Mouse (Mus musculus) testis, adult 2 months (tissue): ENCODE results near the gene Fam181a. TPM values are rescaled to one million over a fixed set of nuclear protein-coding genes. Genes with fewer than 3 reads are reported as not detected.

ENCODE experiments used
- H3K27ac ChIP-seq: fragments of 200-500 bp; 2 replicates; pipeline ENCODE4 v1.5.1; 2012; ENCODE audit warnings: low read depth, low read length; ENCODE audit not compliant: control insufficient read depth, insufficient read depth
- H3K27me3 ChIP-seq: fragments of 200-500 bp; 2 replicates; pipeline ENCODE4 v1.6.1; 2012; ENCODE audit warnings: mild to moderate bottlenecking, low read length, moderate library complexity; ENCODE audit not compliant: control insufficient read depth, insufficient read depth
- H3K36me3 ChIP-seq: fragments of 200-500 bp; 2 replicates; pipeline ENCODE4 v1.6.1; 2012; ENCODE audit warnings: mild to moderate bottlenecking, low read length; ENCODE audit not compliant: control insufficient read depth, insufficient read depth
- H3K4me1 ChIP-seq: fragments of 200-500 bp; 2 replicates; pipeline ENCODE4 v1.6.1; 2012; ENCODE audit warnings: low read length; ENCODE audit not compliant: control insufficient read depth, insufficient read depth
- H3K4me3 ChIP-seq: fragments of 200-500 bp; 2 replicates; pipeline ENCODE4 v1.5.1; 2012; ENCODE audit warnings: low read depth, mild to moderate bottlenecking, low read length, moderate library complexity, mixed read lengths; ENCODE audit not compliant: control insufficient read depth
- CTCF ChIP-seq: fragments of 200-500 bp; IDR thresholded peaks from 2 replicates; pipeline ENCODE4 v1.5.1; 2012; ENCODE audit warnings: low read depth, mild to moderate bottlenecking, inconsistent platforms, low read length, moderate library complexity; ENCODE audit not compliant: control insufficient read depth, insufficient read depth, insufficient replicate concordance
- POLR2A ChIP-seq: fragments of 200-500 bp; IDR thresholded peaks from 2 replicates; pipeline ENCODE4 v1.6.1; 2012; ENCODE audit warnings: low read depth, mild to moderate bottlenecking, inconsistent platforms, low read length, moderate library complexity; ENCODE audit not compliant: control insufficient read depth
- polyA plus RNA-seq: library from polyadenylated mRNA; depleted of rRNA; stranded (reverse); fragments of >200 nt; gene quantifications from 2 replicates; pipeline ENCODE4 v1.2.3, GENCODE M21; 2012; rRNA removed

Gene Fam181a
- 98.9 and 105 TPM in 2 replicates for polyA plus RNA-seq

DNA sequence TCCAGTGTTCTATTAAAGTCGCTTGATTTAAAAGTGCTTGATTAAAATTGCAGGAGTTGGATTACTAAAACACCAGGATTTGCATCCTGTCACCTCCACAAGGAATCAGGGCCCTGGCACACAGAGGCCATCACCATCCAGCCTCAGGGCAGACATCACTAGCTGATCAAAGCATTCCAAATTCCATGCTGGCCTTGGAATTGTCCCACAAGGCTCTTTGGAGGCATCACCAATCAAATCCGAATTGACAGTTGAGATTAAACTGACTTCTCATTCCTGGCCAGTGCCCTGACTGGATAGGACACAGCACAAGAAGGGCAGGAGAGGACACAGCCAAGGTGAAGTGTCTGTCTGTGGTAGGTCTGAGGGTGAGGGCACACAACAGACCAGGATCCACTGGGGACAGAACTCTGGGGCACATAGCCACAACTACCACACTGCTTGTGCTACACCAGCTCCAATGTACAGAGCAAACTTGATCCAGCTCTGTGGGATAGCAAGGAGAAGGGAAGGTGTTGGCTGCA, at the start of gene Fam181a:
Gene Fam181a, plus strand, starts transcription at position 232 of the 524 bp plus-strand sequence.
- Histone ChIP-seq H3K27ac (peak within 1 kb of the TSS; percentile 94), H3K4me3 (peak within 1 kb of the TSS; percentile 87), H3K4me1 (peaks cover 2% of the 10 kb centered on the region), H3K36me3 (0 out of 2 replicates have a peak, but pooled peaks cover 1% of the 10 kb centered on the region), H3K27me3 (no peaks in the 10 kb centered on the region)
- no peak for TF ChIP-seq CTCF
- peak; percentile 73; the same call in 1 of the 2 replicates for TF ChIP-seq POLR2A

- Histone ChIP-seq H3K27me3 (no peaks in the 10 kb centered on the region), H3K27ac (no peak overlapping the region), H3K36me3 (no peaks in the 10 kb centered on the region), H3K4me1 (no peaks in the 10 kb centered on the region), H3K4me3 (no peak overlapping the region)
- TF ChIP-seq CTCF = peak; percentile 89
- no peak for TF ChIP-seq POLR2A
Measured at GRCm38 (mm10) chr12:103262017-103262865, 48.5 kb upstream of the Fam181a start.

DNA sequence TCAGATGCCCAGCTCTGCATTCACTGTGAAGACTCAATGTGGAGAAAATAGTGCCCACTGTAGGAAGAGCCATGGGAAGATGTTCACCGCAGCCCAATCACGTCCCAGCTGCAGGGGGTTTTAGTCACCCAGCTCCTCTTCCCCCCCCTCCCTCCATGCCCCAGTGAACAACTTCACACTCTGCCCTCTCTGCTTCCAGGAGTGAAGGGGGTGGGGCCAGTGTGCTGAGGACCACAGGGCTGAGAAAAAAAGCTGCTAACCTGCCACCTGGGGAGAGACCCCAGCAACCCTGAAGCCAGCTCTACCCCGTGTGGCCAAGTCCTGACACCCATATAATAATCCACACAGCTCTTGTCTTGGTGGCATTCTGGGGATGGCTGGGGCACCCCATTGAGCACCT, 44.2 kb upstream of the Fam181a start:
- no peak overlapping the region for H3K27ac ChIP-seq
- H3K4me1 ChIP-seq = no peaks in the 10 kb centered on the region
- no peak for TF ChIP-seq CTCF
- no peak for TF ChIP-seq POLR2A
- no peaks in the 10 kb centered on the region for H3K27me3 ChIP-seq
- H3K4me3 ChIP-seq = no peak overlapping the region
- H3K36me3 ChIP-seq = no peaks in the 10 kb centered on the region

- TF ChIP-seq POLR2A (no peak), CTCF (no peak)
- Histone ChIP-seq H3K27ac (no peak overlapping the region), H3K27me3 (no peaks in the 10 kb centered on the region), H3K36me3 (no peaks in the 10 kb centered on the region), H3K4me1 (no peaks in the 10 kb centered on the region), H3K4me3 (no peak overlapping the region)
Measured at GRCm38 (mm10) chr12:103272176-103272575, 38.6 kb upstream of the Fam181a start.

DNA sequence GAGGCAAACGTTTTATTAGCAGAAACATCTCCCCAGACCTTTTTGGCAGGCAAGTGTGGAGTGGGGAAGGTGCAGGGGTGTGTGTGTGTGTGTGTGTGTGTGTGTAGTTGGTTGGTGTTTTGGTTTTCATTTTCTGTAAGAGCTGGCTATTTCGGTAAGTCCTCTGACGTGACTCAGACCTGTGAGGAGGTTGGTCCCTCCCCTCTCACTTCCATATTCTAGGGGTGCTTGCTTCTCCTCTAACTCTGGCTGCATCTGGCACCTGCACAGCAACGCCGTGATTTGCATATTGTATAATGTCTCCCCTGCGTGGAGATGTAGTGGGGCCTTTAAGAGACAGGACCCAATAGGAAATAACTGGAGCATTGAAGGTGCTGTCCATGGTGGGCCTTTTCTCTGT, 37.7 kb upstream of the Fam181a start:
- Histone ChIP-seq H3K4me1 (no peaks in the 10 kb centered on the region), H3K4me3 (no peak overlapping the region)
- no peak for TF ChIP-seq CTCF
- no peak for TF ChIP-seq POLR2A

DNA sequence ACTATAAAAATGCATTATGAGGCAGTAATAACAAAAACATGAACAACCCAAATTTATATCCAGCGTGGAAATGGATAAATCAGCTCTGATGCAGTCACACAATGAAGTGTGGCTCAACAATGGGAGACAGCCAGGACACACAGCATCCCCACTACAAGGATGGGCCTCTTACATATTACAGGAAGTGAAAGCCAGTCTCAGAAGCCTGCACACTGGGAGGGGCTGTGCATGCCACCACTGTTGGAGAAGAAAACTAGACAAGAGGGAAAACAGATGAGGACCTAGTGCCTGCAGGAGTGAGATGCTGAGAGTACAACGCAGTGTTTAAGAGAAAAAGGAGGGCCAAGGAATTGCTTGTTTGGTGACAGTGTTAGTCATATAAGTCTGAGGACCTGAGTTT, 37.0 kb upstream of the Fam181a start:
- Histone ChIP-seq H3K27ac (no peak overlapping the region), H3K4me3 (no peak overlapping the region), H3K36me3 (no peaks in the 10 kb centered on the region), H3K4me1 (no peaks in the 10 kb centered on the region), H3K27me3 (no peaks in the 10 kb centered on the region)
- TF ChIP-seq CTCF = no peak
- TF ChIP-seq POLR2A = no peak

More for the DNA sequence above, 37.7 kb upstream of the Fam181a start:
- no peaks in the 10 kb centered on the region for H3K27me3 ChIP-seq
- no peaks in the 10 kb centered on the region for H3K36me3 ChIP-seq
- no peak overlapping the region for H3K27ac ChIP-seq

GRCm38 (mm10) chr12:103276422-103276821, 34.4 kb upstream of the Fam181a start:
- TF ChIP-seq POLR2A = no peak
- Histone ChIP-seq H3K27ac (no peak overlapping the region), H3K4me1 (no peaks in the 10 kb centered on the region), H3K4me3 (no peak overlapping the region), H3K27me3 (no peaks in the 10 kb centered on the region), H3K36me3 (no peaks in the 10 kb centered on the region)

DNA sequence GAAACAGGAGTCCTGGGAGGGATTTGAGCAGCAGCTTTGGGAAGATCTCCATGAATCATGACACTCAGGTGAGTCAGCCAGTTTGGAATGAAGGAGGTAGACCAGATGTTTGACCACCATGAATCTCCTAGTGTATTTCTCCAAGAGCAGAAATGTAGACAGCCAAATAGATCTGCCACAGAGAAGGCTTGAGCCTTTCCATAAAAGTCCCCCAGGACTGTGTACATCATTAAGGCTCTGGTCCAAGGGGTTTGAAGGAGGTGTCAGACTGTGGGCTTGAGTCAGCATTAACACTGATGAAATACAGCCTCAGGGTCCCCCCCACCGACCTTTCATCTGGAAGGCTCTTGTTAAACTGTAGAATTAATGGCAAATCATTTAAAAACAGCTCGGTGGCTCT, 29.3 kb upstream of the Fam181a start:
- H3K27ac ChIP-seq = no peak overlapping the region
- no peaks in the 10 kb centered on the region for H3K4me1 ChIP-seq
- TF ChIP-seq POLR2A (no peak), CTCF (no peak)
- no peaks in the 10 kb centered on the region for H3K36me3 ChIP-seq
- H3K27me3 ChIP-seq = no peaks in the 10 kb centered on the region
- no peak overlapping the region for H3K4me3 ChIP-seq
